Comparison of ENCODE assay signal across 13 mouse cellular contexts in the genomic region with DNA sequence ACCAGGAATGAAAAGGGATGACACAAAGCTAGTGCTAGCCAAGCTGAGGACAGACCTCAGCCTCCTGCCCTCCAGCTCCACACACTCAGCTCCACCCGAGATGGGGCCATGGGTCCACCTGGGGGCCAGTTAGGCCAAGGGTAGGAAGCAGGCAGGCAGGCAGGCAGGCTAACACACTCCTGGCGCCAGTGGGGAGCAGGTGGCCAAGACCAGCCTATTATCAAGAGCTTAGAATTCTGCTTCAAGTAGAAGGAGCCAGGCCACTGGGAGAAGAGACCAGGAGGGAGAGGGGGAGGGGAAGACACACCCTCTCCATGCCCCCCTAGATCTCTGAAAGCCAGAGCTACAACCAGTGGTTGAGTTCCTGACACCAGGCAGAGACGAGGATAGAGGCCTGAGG. TPM values are rescaled to one million over a fixed set of nuclear protein-coding genes. Genes with fewer than 3 reads are reported as not detected.
DNase-seq lines count a peak whose midpoint lies in the region; ATAC-seq and TF ChIP-seq lines count a peak whose summit lies in the region.
"Had no signal": no experiment of that assay in that cellular context is flagged by ENCODE, and none has a peak within 500 bp of the region (broad histone marks: within the 10 kb centered on the region; RNA-seq: fewer than 3 reads in every experiment).

No protein-coding gene starts in this region.

- TF ChIP-seq CTCF in liver, postnatal 0 days (IDR thresholded peaks at IDR 0.05; ENCODE audit: low read depth): no peak

- no peak overlapping the region for H3K9ac ChIP-seq in liver, postnatal 0 days (replicated peaks)
- H3K9ac ChIP-seq in liver, embryonic 12.5 days: no peak overlapping the region
- no peak overlapping the region for H3K9ac ChIP-seq in heart, embryonic 15.5 days
- H3K9ac ChIP-seq in neural tube, embryonic 15.5 days (replicated peaks): no peak overlapping the region
- H3K9ac ChIP-seq: embryonic facial prominence, embryonic 15.5 days; forebrain, embryonic 15.5 days; limb, embryonic 13.5 days had no signal

- no peak overlapping the region for H3K4me3 ChIP-seq in heart, embryonic 10.5 days
- H3K4me3 ChIP-seq in liver, postnatal 0 days (ENCODE audit: low read depth, low read length): no peak overlapping the region
- H3K4me3 ChIP-seq in liver, embryonic 12.5 days: no peak overlapping the region
- H3K4me3 ChIP-seq in heart, embryonic 15.5 days: no peak overlapping the region
- no peak overlapping the region for H3K4me3 ChIP-seq in neural tube, embryonic 15.5 days (replicated peaks)
- H3K4me3 ChIP-seq: embryonic facial prominence, embryonic 15.5 days; forebrain, embryonic 15.5 days; left cerebral cortex, adult 2 months; limb, embryonic 13.5 days had no signal

- no peak for DNase-seq in heart, embryonic 10.5 days (ENCODE audit: low spot score)
- no peak for DNase-seq in heart, adult 18-20 months
- no peak for DNase-seq in liver, postnatal 0 days
- no peak for DNase-seq in layer of hippocampus, postnatal 14 days (ENCODE audit: low spot score in 2 of 2)
- DNase-seq: gastrocnemius, postnatal 14 days had no signal

- H3K4me1 ChIP-seq in heart, embryonic 10.5 days: peaks cover 62% of the 10 kb centered on the region
- peaks cover 25% of the 10 kb centered on the region for H3K4me1 ChIP-seq in liver, postnatal 0 days (ENCODE audit: insufficient read depth)
- H3K4me1 ChIP-seq in liver, embryonic 12.5 days: peaks cover 28% of the 10 kb centered on the region
- peaks cover 56% of the 10 kb centered on the region for H3K4me1 ChIP-seq in heart, embryonic 15.5 days (replicated peaks)
- peaks cover 30% of the 10 kb centered on the region for H3K4me1 ChIP-seq in neural tube, embryonic 15.5 days

- H3K27me3 ChIP-seq in heart, embryonic 10.5 days (ENCODE audit: insufficient read depth, poor library complexity, severe bottlenecking): peaks cover 24% of the 10 kb centered on the region
- peaks cover 13% of the 10 kb centered on the region for H3K27me3 ChIP-seq in liver, postnatal 0 days (ENCODE audit: insufficient read depth, low read length)
- peaks cover 42% of the 10 kb centered on the region for H3K27me3 ChIP-seq in liver, embryonic 12.5 days (replicated peaks)
- peaks cover 11% of the 10 kb centered on the region for H3K27me3 ChIP-seq in heart, embryonic 15.5 days
- peaks cover 18% of the 10 kb centered on the region for H3K27me3 ChIP-seq in neural tube, embryonic 15.5 days (replicated peaks)

- no peaks in the 10 kb centered on the region for H3K9me3 ChIP-seq in heart, embryonic 10.5 days
- H3K9me3 ChIP-seq in liver, postnatal 0 days (ENCODE audit: low read length): no peaks in the 10 kb centered on the region
- H3K9me3 ChIP-seq in liver, embryonic 12.5 days (replicated peaks): no peaks in the 10 kb centered on the region
- no peaks in the 10 kb centered on the region for H3K9me3 ChIP-seq in heart, embryonic 15.5 days (replicated peaks)
- H3K9me3 ChIP-seq in neural tube, embryonic 15.5 days (replicated peaks): no peaks in the 10 kb centered on the region
- H3K9me3 ChIP-seq: embryonic facial prominence, embryonic 15.5 days; forebrain, embryonic 15.5 days; limb, embryonic 13.5 days had no signal

- WGBS in heart, embryonic 10.5 days: 25% methylated on average over 3 of the region's 3 CpGs
- WGBS in liver, postnatal 0 days (ENCODE audit: insufficient replicate concordance): 30% methylated on average over 3 of the region's 3 CpGs
- WGBS in liver, embryonic 12.5 days (ENCODE audit: insufficient replicate concordance): 16% methylated on average over 3 of the region's 3 CpGs
- 35% methylated on average over 3 of the region's 3 CpGs for WGBS in heart, embryonic 15.5 days
- WGBS in neural tube, embryonic 15.5 days: 27% methylated on average over 3 of the region's 3 CpGs

- peak overlapping the region; percentile 48 for H3K27ac ChIP-seq in heart, embryonic 10.5 days
- peak overlapping the region; percentile 7; the same call in 1 of the 2 replicates for H3K27ac ChIP-seq in liver, postnatal 0 days (ENCODE audit: low read depth)
- no peak overlapping the region for H3K27ac ChIP-seq in liver, embryonic 12.5 days
- H3K27ac ChIP-seq in heart, embryonic 15.5 days: peak overlapping the region; percentile 88
- no peak overlapping the region; the same call in 1 of the 2 replicates for H3K27ac ChIP-seq in neural tube, embryonic 15.5 days (replicated peaks)
- H3K27ac ChIP-seq: embryonic facial prominence, embryonic 15.5 days; forebrain, embryonic 15.5 days; left cerebral cortex, adult 2 months; limb, embryonic 13.5 days had no signal

- H3K36me3 ChIP-seq in heart, embryonic 10.5 days: no peaks in the 10 kb centered on the region
- no peaks in the 10 kb centered on the region for H3K36me3 ChIP-seq in liver, postnatal 0 days (replicated peaks; ENCODE audit: insufficient read depth, low read length)
- no peaks in the 10 kb centered on the region for H3K36me3 ChIP-seq in liver, embryonic 12.5 days
- no peaks in the 10 kb centered on the region for H3K36me3 ChIP-seq in heart, embryonic 15.5 days
- no peaks in the 10 kb centered on the region for H3K36me3 ChIP-seq in neural tube, embryonic 15.5 days
- H3K36me3 ChIP-seq: embryonic facial prominence, embryonic 15.5 days; forebrain, embryonic 15.5 days; limb, embryonic 13.5 days had no signal

- no peak overlapping the region for H3K4me2 ChIP-seq in liver, postnatal 0 days (ENCODE audit: low read depth, low read length)
- no peak overlapping the region for H3K4me2 ChIP-seq in liver, embryonic 12.5 days
- no peak overlapping the region for H3K4me2 ChIP-seq in heart, embryonic 15.5 days
- no peak overlapping the region for H3K4me2 ChIP-seq in neural tube, embryonic 15.5 days
- H3K4me2 ChIP-seq: embryonic facial prominence, embryonic 15.5 days; forebrain, embryonic 15.5 days; limb, embryonic 13.5 days had no signal

- no peak for ATAC-seq in liver, postnatal 0 days
- no peak for ATAC-seq in liver, embryonic 12.5 days
- ATAC-seq in heart, embryonic 15.5 days (replicated peaks; ENCODE audit: insufficient number of reproducible peaks, insufficient read depth, low FRiP score, low read depth): no peak
- ATAC-seq in neural tube, embryonic 15.5 days (ENCODE audit: low FRiP score): 0 out of 2 replicates have a peak, but pooled peaks have one; percentile 18
- ATAC-seq: forebrain, embryonic 15.5 days; inflammation-experienced regulatory T-cells, adult 6 months had no signal

- no peak for TF ChIP-seq EP300 in liver, postnatal 0 days (IDR thresholded peaks at IDR 0.05; ENCODE audit: low read depth)

RNA-seq across cellular contexts. Expression of gene Kcnk3, which starts 28.7 kb away (rescaled TPM):
- 17.0 and 34.2 TPM in 2 replicates for polyA plus RNA-seq in heart, embryonic 10.5 days (2016; fragmentation: Nextera tagmentation; extraction: Ambion mirVana)
- 100 to 1,000 TPM; 237 to 244 TPM for total RNA-seq in heart, adult 18-20 months (2021)
- polyA plus RNA-seq in liver, postnatal 0 days (2015; fragmentation: Nextera tagmentation; extraction: Ambion mirVana): 0.26 and 0.46 TPM in 2 replicates
- 0.08 and 0.26 TPM in 2 replicates for polyA plus RNA-seq in liver, embryonic 12.5 days (2016; fragmentation: Nextera tagmentation; extraction: Ambion mirVana)
- 16.5 and 27.5 TPM in 2 replicates for polyA plus RNA-seq in heart, embryonic 15.5 days (2015; fragmentation: Nextera tagmentation; extraction: Ambion mirVana)
- polyA plus RNA-seq in neural tube, embryonic 15.5 days (2015; fragmentation: Nextera tagmentation; extraction: Ambion mirVana): 12.5 and 12.9 TPM in 2 replicates
- 1 to 10 TPM; 6.9 to 9.0 TPM for total RNA-seq in layer of hippocampus, postnatal 14 days (2021)

RNA-seq across cellular contexts. Expression of gene Slc35f6, which starts 31.1 kb away (rescaled TPM):
- polyA plus RNA-seq in heart, embryonic 10.5 days (2016; fragmentation: Nextera tagmentation; extraction: Ambion mirVana): 25.5 and 28.4 TPM in 2 replicates
- total RNA-seq in heart, adult 18-20 months (2021): 10 to 100 TPM; 44.7 to 51.8 TPM
- 13.8 and 14.2 TPM in 2 replicates for polyA plus RNA-seq in liver, postnatal 0 days (2015; fragmentation: Nextera tagmentation; extraction: Ambion mirVana)
- polyA plus RNA-seq in liver, embryonic 12.5 days (2016; fragmentation: Nextera tagmentation; extraction: Ambion mirVana): 10.3 and 12.1 TPM in 2 replicates
- 22.2 and 28.2 TPM in 2 replicates for polyA plus RNA-seq in heart, embryonic 15.5 days (2015; fragmentation: Nextera tagmentation; extraction: Ambion mirVana)
- 31.2 and 32.8 TPM in 2 replicates for polyA plus RNA-seq in neural tube, embryonic 15.5 days (2015; fragmentation: Nextera tagmentation; extraction: Ambion mirVana)
- total RNA-seq in layer of hippocampus, postnatal 14 days (2021): 10 to 100 TPM; 32.6 to 32.7 TPM

RNA-seq across cellular contexts. Expression of gene Cenpa, which starts 49.9 kb away (rescaled TPM):
- polyA plus RNA-seq in heart, embryonic 10.5 days (2016; fragmentation: Nextera tagmentation; extraction: Ambion mirVana): 323 and 372 TPM in 2 replicates
- 10 to 100 TPM; 58.6 to 66.5 TPM for total RNA-seq in heart, adult 18-20 months (2021)
- polyA plus RNA-seq in liver, postnatal 0 days (2015; fragmentation: Nextera tagmentation; extraction: Ambion mirVana): 135 and 145 TPM in 2 replicates
- 259 and 265 TPM in 2 replicates for polyA plus RNA-seq in liver, embryonic 12.5 days (2016; fragmentation: Nextera tagmentation; extraction: Ambion mirVana)
- 210 and 218 TPM in 2 replicates for polyA plus RNA-seq in heart, embryonic 15.5 days (2015; fragmentation: Nextera tagmentation; extraction: Ambion mirVana)
- polyA plus RNA-seq in neural tube, embryonic 15.5 days (2015; fragmentation: Nextera tagmentation; extraction: Ambion mirVana): 33.0 and 73.4 TPM in 2 replicates
- total RNA-seq in layer of hippocampus, postnatal 14 days (2021): 1 to 10 TPM; 4.8 to 5.5 TPM

Comparison
In these comparisons a context has a peak if more than half of its experiments do, and no peak if none do; other contexts are left out.
1. H3K27ac ChIP-seq: peak in heart, embryonic 10.5 days (single experiment), liver, postnatal 0 days (single experiment) and heart, embryonic 15.5 days (single experiment); none in liver, embryonic 12.5 days (single experiment) and neural tube, embryonic 15.5 days (single experiment).